Mouse (Mus musculus): ENCODE data around the gene Pln. TPM values are rescaled to one million over a fixed set of nuclear protein-coding genes. Genes with fewer than 3 reads are reported as not detected.

The Pln gene
- polyA plus RNA-seq (2012; rRNA removed; ENCODE audit: low replicate concordance) = 4.1 and 12.0 TPM in 2 replicates

DNA sequence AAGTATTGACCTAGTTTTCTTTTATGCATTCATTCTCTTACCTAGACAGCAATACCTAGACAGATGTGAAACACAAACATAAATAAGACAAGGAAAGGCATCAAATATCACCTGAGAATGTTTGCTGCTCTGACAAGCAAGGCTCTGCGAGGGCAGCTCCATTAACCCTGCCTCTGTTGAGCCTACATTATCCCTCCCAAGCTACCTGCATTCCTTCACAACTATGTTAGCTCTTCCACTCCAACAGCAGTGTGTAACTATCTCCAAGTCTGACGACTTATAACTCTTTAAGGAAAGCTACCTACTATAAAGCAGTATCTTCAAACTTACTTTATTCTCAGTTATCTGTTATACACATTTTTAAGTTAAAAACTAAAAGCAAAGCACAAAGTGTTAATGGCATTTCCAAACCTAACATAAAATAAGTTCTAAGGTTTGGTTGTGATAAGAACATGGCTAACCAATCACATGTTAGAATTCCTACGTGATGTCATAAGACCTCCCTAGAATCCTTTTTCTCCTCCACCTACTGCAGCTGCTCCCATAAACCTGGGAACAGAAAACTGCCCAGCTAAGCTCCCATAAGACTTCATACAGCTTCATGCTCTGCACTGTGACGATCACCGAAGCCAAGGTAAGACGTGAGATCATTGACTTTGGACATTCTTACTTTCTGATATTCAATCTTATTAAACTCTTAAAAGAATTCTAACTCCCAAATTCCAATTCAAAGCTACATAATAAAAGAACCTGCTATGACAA, at the start of gene Pln:
TSS of gene Pln (plus strand) at position 506 of the 762 bp plus-strand sequence.

DNA sequence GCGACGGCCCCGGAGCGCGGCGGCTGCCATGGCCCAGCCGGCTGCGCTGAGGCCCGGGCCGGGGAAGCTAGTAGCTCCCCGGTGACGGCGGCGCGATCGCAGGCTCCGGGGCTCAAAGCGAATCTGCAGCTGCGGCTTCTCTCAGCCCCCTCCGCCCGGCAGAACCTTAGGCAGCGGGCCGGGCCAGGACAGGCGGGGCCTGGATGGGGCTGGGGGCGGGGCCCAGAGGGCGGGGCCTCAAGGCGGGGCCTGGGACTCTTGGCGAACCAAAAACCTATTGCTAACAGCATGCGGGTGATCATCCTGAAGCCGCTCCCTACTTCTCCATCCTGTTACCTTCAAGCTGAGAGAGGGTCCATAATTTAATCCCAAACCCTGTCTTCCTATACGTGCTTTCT, 42.2 kb downstream of the Pln start, which contains the start of gene Cep85l:
TSS of gene Cep85l (minus strand) at position 239 of the 398 bp plus-strand sequence.

Other genes with a start within 250 kb of the Pln start
- gene Cep85l, start 42.3 kb downstream of the Pln start, polyA plus RNA-seq (2012; rRNA removed; ENCODE audit: low replicate concordance) = 0.27 and 0.67 TPM in 2 replicates

Measured in duodenum, adult 2 months (tissue).